Mouse (Mus musculus) limb, embryonic 12.5 days (tissue): ENCODE results near the gene Cpt1a. TPM values are rescaled to one million over a fixed set of nuclear protein-coding genes. Genes with fewer than 3 reads are reported as not detected.

Experiments used
- ATAC-seq: fragments of 200-750 bp; cut with Nextera tagmentation; 2 replicates; pipeline ENCODE4 v1.8.0; 2017; ENCODE audit warnings: low read depth, moderate TSS enrichment; ENCODE audit not compliant: insufficient number of reproducible peaks, insufficient read depth, low FRiP score, low TSS enrichment
- H3K27ac ChIP-seq: fragments of 300-500 bp; sonication (generic); 2 replicates; pipeline ENCODE4 v1.5.1; 2016; ENCODE audit warnings: mild to moderate bottlenecking, moderate library complexity
- H3K27me3 ChIP-seq: fragments of 300-500 bp; sonication (generic); 2 replicates; pipeline ENCODE4 v1.6.1; 2016; ENCODE audit warnings: mild to moderate bottlenecking, moderate library complexity
- H3K36me3 ChIP-seq: fragments of 300-500 bp; sonication (generic); 2 replicates; pipeline ENCODE4 v1.6.1; 2016; ENCODE audit warnings: mild to moderate bottlenecking, moderate library complexity
- H3K4me1 ChIP-seq: fragments of 300-500 bp; sonication (generic); replicated peaks from 2 replicates; pipeline ENCODE4 v1.6.1; 2016
- H3K4me2 ChIP-seq: fragments of 300-500 bp; sonication (generic); 2 replicates; pipeline ENCODE4 v1.6.1; 2016; ENCODE audit warnings: mild to moderate bottlenecking, moderate library complexity
- H3K4me3 ChIP-seq: fragments of 300-500 bp; sonication (generic); replicated peaks from 2 replicates; pipeline ENCODE4 v1.5.1; 2016; ENCODE audit warnings: mild to moderate bottlenecking
- H3K9ac ChIP-seq: fragments of 300-500 bp; sonication (generic); replicated peaks from 2 replicates; pipeline ENCODE4 v1.6.1; 2016; ENCODE audit warnings: mild to moderate bottlenecking, moderate library complexity
- H3K9me3 ChIP-seq: fragments of 300-500 bp; sonication (generic); 2 replicates; pipeline ENCODE4 v1.6.1; 2016; ENCODE audit warnings: mild to moderate bottlenecking, moderate library complexity
- WGBS: fragments of 180-500 bp; shearing (Covaris S2); methylation state at CpG from one replicate; pipeline ENCODE4 v1.1.7; 2016; 5-methylcytosine and 5-hydroxymethylcytosine counted together
- polyA plus RNA-seq: library from polyadenylated mRNA; unstranded; fragments of >200 nt; fragmentation: Nextera tagmentation; extraction: Ambion mirVana; gene quantifications from 2 replicates; pipeline ENCODE4 v1.2.1, GENCODE M21; 2016

The Cpt1a gene
- 12.1 and 12.8 TPM in 2 replicates for polyA plus RNA-seq

GRCm38 (mm10) chr19:3322261-3322969, at the start of gene Cpt1a:
TSS of gene Cpt1a (plus strand) at chr19:3322334.
- WGBS, result 4% methylated on average over 26 of the region's 26 CpGs
- no peak for ATAC-seq
- Histone ChIP-seq H3K36me3 (no peaks in the 10 kb centered on the region), H3K4me1 (peaks cover 37% of the 10 kb centered on the region), H3K9ac (peak within 1 kb of the TSS; percentile 60), H3K4me3 (peak within 1 kb of the TSS; percentile 60), H3K4me2 (peak within 1 kb of the TSS; percentile 96), H3K9me3 (no peaks in the 10 kb centered on the region), H3K27me3 (peaks cover 28% of the 10 kb centered on the region), H3K27ac (no peak within 1 kb of the TSS)

- H3K4me2 ChIP-seq, result no peak overlapping the region
- ATAC-seq, result no peak
- WGBS, result 93% methylated on average over 9 of the region's 9 CpGs
- H3K9ac ChIP-seq, result no peak overlapping the region
- H3K36me3 ChIP-seq, result peaks cover 98% of the 10 kb centered on the region
- no peaks in the 10 kb centered on the region for H3K4me1 ChIP-seq
- no peaks in the 10 kb centered on the region for H3K27me3 ChIP-seq
- H3K27ac ChIP-seq, result no peak overlapping the region
- no peaks in the 10 kb centered on the region for H3K9me3 ChIP-seq
- H3K4me3 ChIP-seq, result no peak overlapping the region
These were observed 48.8 kb upstream of the Cpt1a start for GRCm38 (mm10) chr19:3273331-3273730.

- Histone ChIP-seq H3K9ac (no peak overlapping the region), H3K9me3 (no peaks in the 10 kb centered on the region), H3K4me1 (no peaks in the 10 kb centered on the region), H3K4me2 (no peak overlapping the region), H3K27me3 (no peaks in the 10 kb centered on the region), H3K36me3 (peaks cover 95% of the 10 kb centered on the region), H3K4me3 (no peak overlapping the region), H3K27ac (no peak overlapping the region)
- 88% methylated on average over 3 of the region's 3 CpGs for WGBS
- ATAC-seq, result no peak
These were observed 46.3 kb upstream of the Cpt1a start for GRCm38 (mm10) chr19:3275744-3276365.

GRCm38 (mm10) chr19:3281886-3282285, 40.2 kb upstream of the Cpt1a start:
- no peak for ATAC-seq
- H3K27me3 ChIP-seq, result no peaks in the 10 kb centered on the region
- H3K9me3 ChIP-seq, result no peaks in the 10 kb centered on the region
- peak overlapping the region; percentile 74 for H3K4me2 ChIP-seq
- no peak overlapping the region for H3K27ac ChIP-seq
- peaks cover 55% of the 10 kb centered on the region for H3K36me3 ChIP-seq
- 73% methylated on average over 4 of the region's 4 CpGs for WGBS
- peaks cover 18% of the 10 kb centered on the region for H3K4me1 ChIP-seq
- peak overlapping the region; percentile 77 for H3K9ac ChIP-seq
- H3K4me3 ChIP-seq, result peak overlapping the region; percentile 81

GRCm38 (mm10) chr19:3282572-3283467, 39.3 kb upstream of the Cpt1a start, which contains the start of the genes Mrpl21 and Ighmbp2:
TSS of gene Mrpl21 (plus strand) at chr19:3282901.
TSS of gene Ighmbp2 (minus strand) at chr19:3283017.
- Histone ChIP-seq H3K9ac (peak within 1 kb of the TSS; percentile 77), H3K9me3 (no peaks in the 10 kb centered on the region), H3K4me1 (peaks cover 18% of the 10 kb centered on the region), H3K27me3 (no peaks in the 10 kb centered on the region), H3K4me3 (peak within 1 kb of the TSS; percentile 81), H3K27ac (peak within 1 kb of the TSS; percentile 77), H3K36me3 (peaks cover 55% of the 10 kb centered on the region), H3K4me2 (peak within 1 kb of the TSS; percentile 74)
- WGBS, result under 1% methylated on average over 49 of the region's 49 CpGs
- peak; percentile 91 for ATAC-seq

GRCm38 (mm10) chr19:3289006-3289405, 33.1 kb upstream of the Cpt1a start:
- no peak for ATAC-seq
- 86% methylated on average over 1 of the region's 1 CpGs for WGBS
- H3K36me3 ChIP-seq, result peaks cover 80% of the 10 kb centered on the region

GRCm38 (mm10) chr19:3292028-3292427, 30.1 kb upstream of the Cpt1a start:
- Histone ChIP-seq H3K4me3 (no peak overlapping the region), H3K27ac (no peak overlapping the region), H3K9me3 (no peaks in the 10 kb centered on the region), H3K4me1 (no peaks in the 10 kb centered on the region), H3K36me3 (peaks cover 63% of the 10 kb centered on the region), H3K4me2 (no peak overlapping the region), H3K9ac (no peak overlapping the region), H3K27me3 (no peaks in the 10 kb centered on the region)
- 69% methylated on average over 2 of the region's 2 CpGs for WGBS
- 0 out of 2 replicates have a peak, but pooled peaks have one; percentile 66 for ATAC-seq

More at GRCm38 (mm10) chr19:3289006-3289405, 33.1 kb upstream of the Cpt1a start:
- Histone ChIP-seq H3K9ac (no peak overlapping the region), H3K4me3 (no peak overlapping the region), H3K4me2 (no peak overlapping the region), H3K27me3 (no peaks in the 10 kb centered on the region), H3K4me1 (no peaks in the 10 kb centered on the region), H3K9me3 (no peaks in the 10 kb centered on the region), H3K27ac (no peak overlapping the region)

GRCm38 (mm10) chr19:3292993-3293392, 29.1 kb upstream of the Cpt1a start:
- no peaks in the 10 kb centered on the region for H3K9me3 ChIP-seq
- no peak for ATAC-seq
- H3K36me3 ChIP-seq, result peaks cover 54% of the 10 kb centered on the region
- 91% methylated on average over 1 of the region's 1 CpGs for WGBS
- H3K4me2 ChIP-seq, result no peak overlapping the region
- H3K9ac ChIP-seq, result no peak overlapping the region
- no peak overlapping the region for H3K4me3 ChIP-seq
- no peaks in the 10 kb centered on the region for H3K4me1 ChIP-seq
- H3K27ac ChIP-seq, result no peak overlapping the region
- H3K27me3 ChIP-seq, result no peaks in the 10 kb centered on the region

GRCm38 (mm10) chr19:3295245-3295644, 26.9 kb upstream of the Cpt1a start:
- Histone ChIP-seq H3K27ac (no peak overlapping the region), H3K36me3 (peaks cover 32% of the 10 kb centered on the region), H3K4me1 (no peaks in the 10 kb centered on the region), H3K4me2 (no peak overlapping the region), H3K27me3 (no peaks in the 10 kb centered on the region), H3K9me3 (no peaks in the 10 kb centered on the region), H3K4me3 (no peak overlapping the region), H3K9ac (no peak overlapping the region)
- 86% methylated on average over 6 of the region's 6 CpGs for WGBS
- ATAC-seq, result no peak

GRCm38 (mm10) chr19:3297034-3297433, 25.1 kb upstream of the Cpt1a start:
- H3K36me3 ChIP-seq, result peaks cover 14% of the 10 kb centered on the region
- no peak overlapping the region for H3K27ac ChIP-seq
- H3K4me2 ChIP-seq, result no peak overlapping the region
- H3K9ac ChIP-seq, result no peak overlapping the region
- H3K9me3 ChIP-seq, result no peaks in the 10 kb centered on the region
- H3K4me1 ChIP-seq, result no peaks in the 10 kb centered on the region
- no peaks in the 10 kb centered on the region for H3K27me3 ChIP-seq
- no peak overlapping the region for H3K4me3 ChIP-seq
- ATAC-seq, result no peak

- Histone ChIP-seq H3K9me3 (no peaks in the 10 kb centered on the region), H3K27ac (no peak overlapping the region), H3K9ac (no peak overlapping the region), H3K4me1 (no peaks in the 10 kb centered on the region), H3K4me3 (no peak overlapping the region), H3K27me3 (no peaks in the 10 kb centered on the region), H3K36me3 (peaks cover 6% of the 10 kb centered on the region), H3K4me2 (no peak overlapping the region)
- 86% methylated on average over 7 of the region's 7 CpGs for WGBS
- ATAC-seq, result no peak
These were observed 24.4 kb upstream of the Cpt1a start for GRCm38 (mm10) chr19:3297775-3298174.
